Mouse (Mus musculus): ENCODE results near the gene Klhl8. TPM values are rescaled to one million over a fixed set of nuclear protein-coding genes. Genes with fewer than 3 reads are reported as not detected.
A peak's percentile ranks its signal among the peaks of the same experiment; 100 is the strongest.

Gene Klhl8
- polyA plus RNA-seq, 1 experiment from 2014 or later, result 28.1 TPM

- Histone ChIP-seq H3K4me2 (replicated peaks) (no peak overlapping the region), H3K4me3 (replicated peaks) (no peak overlapping the region), H3K4me1 (replicated peaks) (0 out of 2 replicates have a peak, but pooled peaks cover 6% of the 10 kb centered on the region), H3K27me3 (no peaks in the 10 kb centered on the region), H3K27ac (no peak overlapping the region), H3K9me3 (no peaks in the 10 kb centered on the region), H3K36me3 (peaks cover 9% of the 10 kb centered on the region), H3K9ac (replicated peaks) (no peak overlapping the region)
- WGBS, result 82% methylated on average over 3 of the region's 3 CpGs
- no peak for ATAC-seq
These were observed 71.8 kb downstream of the Klhl8 start for GRCm38 (mm10) chr5:103839265-103839626.

- H3K4me3 ChIP-seq (replicated peaks), result no peak overlapping the region
- no peak for ATAC-seq
These were observed 72.4 kb downstream of the Klhl8 start for GRCm38 (mm10) chr5:103838550-103839264.

GRCm38 (mm10) chr5:103836148-103836784 is 74.8 kb downstream of the Klhl8 start:
- H3K27ac ChIP-seq, result no peak overlapping the region
- no peak for ATAC-seq
- WGBS, result 66% methylated on average over 10 of the region's 11 CpGs

More at GRCm38 (mm10) chr5:103838550-103839264, 72.4 kb downstream of the Klhl8 start:
- no peaks in the 10 kb centered on the region for H3K9me3 ChIP-seq
- no peak overlapping the region for H3K4me2 ChIP-seq (replicated peaks)
- 93% methylated on average over 15 of the region's 15 CpGs for WGBS
- H3K36me3 ChIP-seq, result peaks cover 14% of the 10 kb centered on the region
- no peaks in the 10 kb centered on the region for H3K27me3 ChIP-seq
- H3K4me1 ChIP-seq (replicated peaks), result 0 out of 2 replicates have a peak, but pooled peaks cover 6% of the 10 kb centered on the region
- H3K27ac ChIP-seq, result no peak overlapping the region
- H3K9ac ChIP-seq (replicated peaks), result no peak overlapping the region

GRCm38 (mm10) chr5:103835471-103836147 is 75.5 kb downstream of the Klhl8 start:
- 0 out of 2 replicates have a peak, but pooled peaks cover 6% of the 10 kb centered on the region for H3K4me1 ChIP-seq (replicated peaks)
- 78% methylated on average over 15 of the region's 15 CpGs for WGBS
- ATAC-seq, result 0 out of 2 replicates have a peak, but pooled peaks have one; percentile 43
- no peaks in the 10 kb centered on the region for H3K27me3 ChIP-seq
- no peak overlapping the region for H3K4me3 ChIP-seq (replicated peaks)
- peaks cover 8% of the 10 kb centered on the region for H3K36me3 ChIP-seq
- no peak overlapping the region for H3K27ac ChIP-seq
- no peak overlapping the region for H3K9ac ChIP-seq (replicated peaks)
- no peak overlapping the region for H3K4me2 ChIP-seq (replicated peaks)
- H3K9me3 ChIP-seq, result no peaks in the 10 kb centered on the region

More at GRCm38 (mm10) chr5:103836148-103836784, 74.8 kb downstream of the Klhl8 start:
- no peaks in the 10 kb centered on the region for H3K27me3 ChIP-seq
- H3K9me3 ChIP-seq, result no peaks in the 10 kb centered on the region
- H3K4me3 ChIP-seq (replicated peaks), result no peak overlapping the region
- no peak overlapping the region for H3K9ac ChIP-seq (replicated peaks)
- H3K4me2 ChIP-seq (replicated peaks), result no peak overlapping the region
- H3K36me3 ChIP-seq, result peaks cover 8% of the 10 kb centered on the region
- H3K4me1 ChIP-seq (replicated peaks), result 0 out of 2 replicates have a peak, but pooled peaks cover 6% of the 10 kb centered on the region

GRCm38 (mm10) chr5:103830886-103831285 is 80.2 kb downstream of the Klhl8 start:
- Histone ChIP-seq H3K4me3 (replicated peaks) (no peak overlapping the region), H3K9me3 (no peaks in the 10 kb centered on the region), H3K27me3 (no peaks in the 10 kb centered on the region), H3K9ac (replicated peaks) (no peak overlapping the region), H3K4me1 (replicated peaks) (0 out of 2 replicates have a peak, but pooled peaks cover 3% of the 10 kb centered on the region), H3K4me2 (replicated peaks) (no peak overlapping the region), H3K27ac (no peak overlapping the region), H3K36me3 (peaks cover 10% of the 10 kb centered on the region)
- ATAC-seq, result no peak
- WGBS, result 92% methylated on average over 1 of the region's 1 CpGs

- Histone ChIP-seq H3K36me3 (peaks cover 8% of the 10 kb centered on the region), H3K4me2 (replicated peaks) (no peak overlapping the region), H3K4me1 (replicated peaks) (no peaks in the 10 kb centered on the region), H3K9ac (replicated peaks) (no peak overlapping the region), H3K9me3 (no peaks in the 10 kb centered on the region), H3K27me3 (no peaks in the 10 kb centered on the region), H3K27ac (no peak overlapping the region), H3K4me3 (replicated peaks) (no peak overlapping the region)
- ATAC-seq, result no peak
- 70% methylated on average over 12 of the region's 12 CpGs for WGBS
These were observed 81.9 kb downstream of the Klhl8 start for GRCm38 (mm10) chr5:103829158-103829557.

GRCm38 (mm10) chr5:103828729-103829128 is 82.3 kb downstream of the Klhl8 start:
- no peaks in the 10 kb centered on the region for H3K9me3 ChIP-seq
- no peaks in the 10 kb centered on the region for H3K4me1 ChIP-seq (replicated peaks)
- WGBS, result 85% methylated on average over 8 of the region's 8 CpGs
- peaks cover 3% of the 10 kb centered on the region for H3K36me3 ChIP-seq
- no peak overlapping the region for H3K9ac ChIP-seq (replicated peaks)
- no peak overlapping the region for H3K4me2 ChIP-seq (replicated peaks)
- no peak for ATAC-seq
- no peaks in the 10 kb centered on the region for H3K27me3 ChIP-seq
- H3K27ac ChIP-seq, result no peak overlapping the region
- H3K4me3 ChIP-seq (replicated peaks), result no peak overlapping the region

- Histone ChIP-seq H3K27ac (no peak overlapping the region), H3K4me2 (replicated peaks) (no peak overlapping the region), H3K36me3 (peaks cover 3% of the 10 kb centered on the region; the same call in 1 of the 2 replicates), H3K4me1 (replicated peaks) (no peaks in the 10 kb centered on the region), H3K4me3 (replicated peaks) (no peak overlapping the region), H3K27me3 (no peaks in the 10 kb centered on the region), H3K9me3 (no peaks in the 10 kb centered on the region), H3K9ac (replicated peaks) (no peak overlapping the region)
- WGBS, result 88% methylated on average over 21 of the region's 21 CpGs
- ATAC-seq, result no peak
These were observed 82.8 kb downstream of the Klhl8 start for GRCm38 (mm10) chr5:103828304-103828703.

GRCm38 (mm10) chr5:103822949-103823348 is 88.1 kb downstream of the Klhl8 start:
- H3K9me3 ChIP-seq, result no peaks in the 10 kb centered on the region
- H3K27me3 ChIP-seq, result no peaks in the 10 kb centered on the region
- no peak for ATAC-seq
- no peak overlapping the region for H3K4me2 ChIP-seq (replicated peaks)
- H3K36me3 ChIP-seq, result no peaks in the 10 kb centered on the region
- no peak overlapping the region for H3K4me3 ChIP-seq (replicated peaks)
- no peak overlapping the region for H3K27ac ChIP-seq
- 88% methylated on average over 5 of the region's 5 CpGs for WGBS
- no peak overlapping the region for H3K9ac ChIP-seq (replicated peaks)
- H3K4me1 ChIP-seq (replicated peaks), result no peaks in the 10 kb centered on the region

- no peak for ATAC-seq
- Histone ChIP-seq H3K36me3 (no peaks in the 10 kb centered on the region), H3K4me1 (replicated peaks) (no peaks in the 10 kb centered on the region), H3K27me3 (no peaks in the 10 kb centered on the region), H3K4me2 (replicated peaks) (no peak overlapping the region), H3K9ac (replicated peaks) (no peak overlapping the region), H3K4me3 (replicated peaks) (no peak overlapping the region), H3K27ac (no peak overlapping the region), H3K9me3 (no peaks in the 10 kb centered on the region)
- WGBS, result 84% methylated on average over 13 of the region's 13 CpGs
These were observed 89.4 kb downstream of the Klhl8 start for GRCm38 (mm10) chr5:103821500-103822298.

- no peak for ATAC-seq
- WGBS, result 91% methylated on average over 9 of the region's 9 CpGs
- no peak overlapping the region for H3K27ac ChIP-seq
These were observed 90.0 kb downstream of the Klhl8 start for GRCm38 (mm10) chr5:103821062-103821461.

More at GRCm38 (mm10) chr5:103821062-103821461, 90.0 kb downstream of the Klhl8 start:
- H3K4me1 ChIP-seq (replicated peaks), result no peaks in the 10 kb centered on the region
- H3K9ac ChIP-seq (replicated peaks), result no peak overlapping the region
- no peaks in the 10 kb centered on the region for H3K27me3 ChIP-seq
- no peak overlapping the region for H3K4me3 ChIP-seq (replicated peaks)
- H3K36me3 ChIP-seq, result no peaks in the 10 kb centered on the region
- no peak overlapping the region for H3K4me2 ChIP-seq (replicated peaks)
- H3K9me3 ChIP-seq, result no peaks in the 10 kb centered on the region
